Mouse (Mus musculus): ENCODE results near the gene Ttn. TPM values are rescaled to one million over a fixed set of nuclear protein-coding genes. Genes with fewer than 3 reads are reported as not detected.
A peak's percentile ranks its signal among the peaks of the same experiment; 100 is the strongest.
"Not testable (repeated sequence)": the region's sequence is repeated elsewhere in the genome, so short reads cannot be mapped to it uniquely, and the experiment has no call there.

Gene Ttn
- 0.24 and 0.42 TPM in 2 replicates for polyA plus RNA-seq (2012; rRNA removed)

DNA sequence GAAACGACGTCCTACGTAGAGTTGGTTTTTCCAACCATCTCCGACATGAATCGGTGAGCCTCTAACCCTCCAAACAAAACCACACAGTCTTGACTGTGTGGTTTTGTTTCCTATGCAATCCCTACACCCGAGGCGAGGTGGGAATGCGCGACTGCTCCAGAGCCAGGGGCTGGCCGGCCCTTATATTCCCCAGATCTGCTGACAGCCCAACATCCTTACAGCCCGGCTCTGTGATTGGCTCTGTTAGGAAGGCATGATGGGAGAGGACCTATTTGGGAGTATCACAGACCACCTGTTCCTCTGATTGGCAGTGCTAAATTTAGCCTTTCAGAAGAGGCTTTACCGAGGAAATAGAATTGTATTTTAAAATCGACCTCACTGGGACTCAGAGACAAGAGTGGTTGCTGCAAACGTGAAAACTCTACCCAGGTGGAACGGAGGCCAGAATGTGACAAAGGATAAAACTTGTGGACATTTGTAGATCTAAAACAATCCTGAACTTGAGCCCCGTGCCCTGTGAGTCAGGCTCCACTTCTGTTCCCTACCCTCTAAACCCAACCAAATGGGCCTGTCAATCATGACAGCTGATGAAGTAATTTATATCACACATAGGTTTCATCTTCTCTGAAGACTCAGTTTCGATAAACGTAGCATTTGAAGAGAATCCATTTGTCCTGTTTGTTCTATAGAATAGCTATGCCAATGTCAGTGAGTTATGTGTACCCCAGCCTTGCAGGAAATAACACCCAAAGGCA, at the start of gene Ttn:
TSS of gene Ttn (minus strand) at position 157 of the 755 bp plus-strand sequence.
- no peak for DNase-seq (ENCODE audit: extremely low spot score in 1 of 2, low spot score in 1 of 2)

DNA sequence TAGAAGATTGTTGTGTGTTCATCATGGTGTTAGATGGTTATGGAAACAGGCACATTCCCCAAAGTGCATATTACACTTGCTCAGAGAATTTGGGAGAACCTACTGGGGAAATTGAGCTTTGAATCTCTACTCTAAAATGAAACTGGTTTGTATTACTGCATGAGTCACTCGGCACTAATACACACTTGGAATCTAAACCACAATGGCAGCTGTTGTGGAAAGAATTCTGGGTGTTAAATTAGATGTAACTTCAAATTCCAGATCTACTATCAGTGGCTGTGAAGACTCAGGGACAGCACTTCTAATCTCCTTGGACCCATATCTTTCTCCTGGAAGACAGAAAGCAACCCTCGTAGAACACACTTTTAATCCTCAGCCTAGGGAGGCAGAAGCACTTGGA, 38.3 kb upstream of the Ttn start:
- no peak for DNase-seq (ENCODE audit: extremely low spot score in 1 of 2, low spot score in 1 of 2)

DNA sequence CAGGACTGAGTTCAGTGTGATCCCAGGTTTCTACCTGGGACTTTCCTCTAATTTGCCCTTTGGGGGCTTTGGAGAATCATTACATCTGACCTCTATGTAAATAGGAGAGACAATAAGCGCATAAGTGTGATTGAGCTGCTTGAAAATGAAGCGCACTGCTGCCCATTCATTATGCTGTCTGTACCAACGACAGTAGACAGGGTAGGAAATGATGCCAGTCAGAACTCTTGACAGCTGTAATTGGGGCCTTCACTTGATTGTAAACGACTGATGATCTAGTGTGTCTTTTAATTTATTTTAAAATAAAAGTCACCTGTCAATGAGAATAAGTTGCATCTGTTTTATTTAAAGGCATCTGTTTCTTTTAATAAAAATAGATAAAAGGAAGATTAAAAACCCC, 35.4 kb upstream of the Ttn start:
- DNase-seq (ENCODE audit: extremely low spot score in 1 of 2, low spot score in 1 of 2) = no peak

DNA sequence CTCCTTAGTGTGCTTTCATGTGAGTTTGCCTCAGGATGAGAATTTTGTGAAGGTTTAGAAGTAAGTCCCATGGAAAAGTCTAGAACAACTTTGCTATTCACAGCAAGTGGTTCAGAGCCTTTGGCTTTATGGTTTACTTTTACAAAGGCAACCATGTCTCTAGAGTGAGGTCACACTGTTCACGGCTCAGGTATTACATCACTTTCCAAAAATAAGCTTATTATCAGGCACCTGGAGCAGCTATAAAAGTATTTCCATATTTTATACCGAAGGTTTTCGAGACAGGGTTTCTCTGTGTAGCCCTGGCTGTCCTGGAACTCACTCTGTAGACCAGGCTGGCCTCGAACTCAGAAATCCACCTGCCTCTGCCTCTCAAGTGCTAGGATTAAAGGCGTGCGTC, 31.1 kb upstream of the Ttn start:
- DNase-seq (ENCODE audit: extremely low spot score in 1 of 2, low spot score in 1 of 2) = not testable (repeated sequence)

DNA sequence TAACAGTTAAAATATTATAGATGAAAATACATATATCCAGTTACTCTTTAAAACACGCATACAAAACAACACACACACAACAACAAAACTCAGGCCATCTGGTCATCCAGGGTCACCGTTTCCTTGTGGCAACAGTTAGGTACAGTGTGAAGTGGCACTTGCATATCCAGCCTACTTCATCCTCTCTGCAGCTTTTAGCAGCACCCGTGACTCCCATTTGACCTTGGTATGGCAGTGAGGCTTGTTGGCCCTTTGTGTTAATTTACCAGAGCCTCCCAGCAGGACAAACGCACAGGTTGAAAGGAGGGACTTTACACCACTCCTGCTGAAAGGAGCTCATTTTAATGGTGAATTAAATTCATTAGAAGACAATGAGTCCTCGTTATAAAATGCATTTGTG, 29.6 kb upstream of the Ttn start:
- DNase-seq (ENCODE audit: extremely low spot score in 1 of 2, low spot score in 1 of 2) = no peak

DNA sequence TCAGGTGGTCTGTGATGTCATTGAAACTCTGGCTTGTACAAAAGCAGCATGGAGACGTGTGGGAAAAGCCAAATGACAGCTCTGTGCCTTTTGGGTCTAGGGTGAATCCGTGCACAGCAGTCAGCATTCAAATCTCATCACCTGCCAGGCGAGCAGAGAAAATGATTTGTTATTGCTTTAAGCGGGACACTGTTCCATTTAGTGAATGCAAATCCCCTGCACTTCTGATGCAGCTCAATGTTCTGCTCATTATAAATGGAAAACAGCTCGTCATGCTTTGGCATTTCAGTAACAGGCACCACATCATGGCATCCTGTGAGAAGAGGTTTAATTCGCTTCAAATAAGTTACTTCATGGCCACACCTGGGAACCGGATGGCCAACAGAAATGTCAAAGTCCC, 24.7 kb upstream of the Ttn start:
- no peak for DNase-seq (ENCODE audit: extremely low spot score in 1 of 2, low spot score in 1 of 2)

DNA sequence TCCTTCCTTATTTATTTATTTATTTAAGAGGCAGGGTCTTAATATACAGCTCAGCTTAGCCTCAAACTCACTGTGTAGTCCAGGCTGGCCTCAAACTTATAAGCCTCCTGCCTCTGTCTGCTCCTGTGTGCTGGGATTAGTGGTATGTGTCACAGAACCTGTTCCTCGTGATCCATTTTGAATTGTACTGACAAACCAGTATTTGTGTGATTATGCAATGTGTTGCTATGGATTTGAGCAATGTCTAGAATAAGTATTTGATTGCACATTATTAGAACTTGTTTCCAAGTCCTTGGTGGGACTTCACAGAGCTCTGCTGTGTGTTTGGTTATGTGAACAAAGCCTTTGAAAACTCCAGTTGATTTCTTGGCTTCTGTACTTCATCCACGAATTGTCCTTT, 20.8 kb upstream of the Ttn start:
- DNase-seq (ENCODE audit: extremely low spot score in 1 of 2, low spot score in 1 of 2) = no peak

DNA sequence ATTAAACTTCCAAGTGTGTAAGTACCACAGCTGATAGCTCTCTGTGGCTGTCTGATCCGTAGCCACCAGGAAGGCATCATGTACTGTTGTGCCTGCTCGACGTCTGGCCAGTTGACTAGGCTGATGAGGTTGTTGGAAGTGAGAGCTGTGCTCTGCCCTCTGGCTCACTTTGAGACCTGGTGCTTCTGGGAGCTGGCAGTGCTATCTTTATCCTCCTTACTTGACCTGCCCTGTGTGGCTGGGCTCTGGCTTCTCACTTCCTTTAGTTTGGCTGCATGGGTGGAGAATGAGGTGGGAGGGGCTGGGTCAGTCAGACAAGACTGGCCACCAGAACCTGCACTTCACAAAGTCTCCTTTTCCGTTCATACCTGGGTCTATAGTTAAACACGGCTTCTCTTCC, 16.0 kb upstream of the Ttn start:
- DNase-seq (ENCODE audit: extremely low spot score in 1 of 2, low spot score in 1 of 2) = no peak

DNA sequence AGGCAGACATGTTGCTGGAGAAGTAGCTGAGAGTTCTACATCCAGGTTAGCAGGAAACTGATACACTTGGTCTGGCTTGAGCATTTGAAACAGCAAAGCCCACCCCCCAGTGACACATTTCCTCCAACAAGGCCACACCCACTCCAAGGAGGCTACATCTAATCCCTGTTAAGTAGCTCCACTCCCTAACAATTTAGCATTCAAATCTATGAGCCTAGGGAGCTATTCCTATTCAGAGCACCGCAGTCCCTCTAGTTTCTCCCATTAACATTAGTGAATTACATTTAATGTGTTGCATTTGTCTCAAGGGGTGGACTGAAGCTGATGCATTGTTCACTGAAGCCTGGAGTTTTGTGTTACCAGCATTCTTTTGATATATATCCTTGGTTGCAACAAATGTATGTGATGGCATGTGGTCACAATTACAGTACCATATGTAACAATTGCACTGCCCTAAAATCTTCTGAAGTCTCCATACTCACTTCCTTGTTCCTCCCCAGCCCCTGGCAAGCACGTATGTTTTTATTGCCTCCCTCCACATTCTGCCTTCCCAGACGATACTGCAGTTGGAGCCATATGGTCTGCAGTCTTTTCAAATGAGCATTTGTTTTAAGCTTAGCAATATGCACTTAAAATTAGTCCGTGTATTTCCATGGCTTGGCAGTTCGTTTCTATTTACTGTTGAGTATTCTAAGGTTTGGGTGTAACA, 10.3 kb upstream of the Ttn start:
- DNase-seq (ENCODE audit: extremely low spot score in 1 of 2, low spot score in 1 of 2) = peak in 1 of 2 experiments; percentile 44

DNA sequence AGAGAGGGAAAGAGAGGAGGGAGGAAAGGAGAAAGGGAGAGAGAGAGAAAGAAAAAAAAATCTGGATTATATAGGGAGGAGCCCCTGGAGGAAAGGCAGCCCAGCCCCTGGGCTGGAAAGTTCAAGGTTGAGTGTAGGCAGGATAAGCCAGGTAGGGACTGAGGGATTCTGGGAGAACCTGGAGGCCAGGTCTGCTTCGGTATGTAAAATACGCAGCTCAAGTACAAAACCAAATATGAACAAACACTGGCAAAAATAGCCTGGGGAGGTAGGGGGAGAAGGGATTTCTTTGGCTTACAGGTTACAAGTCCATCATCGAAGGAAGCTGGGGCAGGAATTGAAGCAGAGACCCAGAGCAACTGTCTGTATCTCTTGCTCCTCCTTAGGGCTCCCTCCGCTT, 5.0 kb upstream of the Ttn start:
- no peak for DNase-seq (ENCODE audit: extremely low spot score in 1 of 2, low spot score in 1 of 2)

DNA sequence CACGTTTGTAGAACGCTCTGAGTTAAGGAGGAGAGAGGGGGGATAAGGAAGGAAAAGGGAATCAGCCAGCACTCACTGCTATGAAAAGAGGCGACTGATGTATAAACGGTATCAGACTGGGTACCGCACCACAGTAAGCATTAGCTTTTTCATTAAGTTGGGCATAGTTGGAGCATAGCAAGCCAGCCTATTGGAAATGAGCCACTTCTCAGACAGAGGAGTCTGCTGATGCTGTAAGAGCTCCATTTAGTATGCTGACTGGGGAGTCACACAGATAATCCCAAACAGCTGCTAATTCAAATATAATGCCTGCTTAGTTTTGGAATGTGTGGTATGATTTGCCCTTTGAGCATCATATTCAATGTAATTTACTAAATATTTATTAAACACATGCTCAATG, 2.0 kb upstream of the Ttn start:
- no peak for DNase-seq (ENCODE audit: extremely low spot score in 1 of 2, low spot score in 1 of 2)

DNA sequence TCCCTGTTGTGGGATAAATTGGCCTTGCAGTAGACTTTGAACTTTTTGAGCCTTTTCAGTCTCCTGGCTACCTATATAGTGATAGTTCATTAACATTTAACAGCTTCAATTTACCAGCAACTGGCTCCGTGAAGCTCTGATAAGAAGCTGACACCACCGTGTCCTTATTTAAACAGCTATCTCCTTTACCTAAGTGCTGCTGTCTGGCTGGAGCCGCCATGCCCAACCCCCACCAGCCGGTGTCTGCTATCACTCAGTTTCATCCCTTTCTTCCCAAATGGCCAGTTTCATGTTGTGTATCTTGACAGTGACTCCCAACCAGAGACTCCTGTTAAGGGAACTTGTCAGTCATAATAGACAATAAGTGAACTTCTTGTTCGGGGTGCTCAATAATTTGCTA, 1.3 kb upstream of the Ttn start:
- DNase-seq (ENCODE audit: extremely low spot score in 1 of 2, low spot score in 1 of 2) = no peak

DNA sequence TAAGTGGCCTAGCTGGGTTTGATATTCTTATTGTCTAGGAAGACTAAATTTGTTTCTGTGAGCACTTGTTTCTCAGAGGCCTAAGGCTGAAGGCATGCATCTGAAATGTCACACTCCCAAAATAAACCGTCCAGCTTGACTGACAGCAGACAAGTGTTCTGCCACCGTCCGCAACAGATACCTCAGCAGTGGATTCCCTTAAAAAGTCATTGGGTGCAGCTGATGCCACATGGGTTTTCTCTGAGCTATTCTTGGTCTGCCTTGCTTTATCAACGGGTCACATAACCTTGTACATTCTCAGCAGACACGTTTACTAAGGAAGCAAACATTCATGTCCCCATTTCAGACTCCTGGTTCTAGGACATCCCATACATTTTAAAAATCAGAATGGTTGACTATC, 630 bp downstream of the Ttn start:
- DNase-seq (ENCODE audit: extremely low spot score in 1 of 2, low spot score in 1 of 2) = no peak

DNA sequence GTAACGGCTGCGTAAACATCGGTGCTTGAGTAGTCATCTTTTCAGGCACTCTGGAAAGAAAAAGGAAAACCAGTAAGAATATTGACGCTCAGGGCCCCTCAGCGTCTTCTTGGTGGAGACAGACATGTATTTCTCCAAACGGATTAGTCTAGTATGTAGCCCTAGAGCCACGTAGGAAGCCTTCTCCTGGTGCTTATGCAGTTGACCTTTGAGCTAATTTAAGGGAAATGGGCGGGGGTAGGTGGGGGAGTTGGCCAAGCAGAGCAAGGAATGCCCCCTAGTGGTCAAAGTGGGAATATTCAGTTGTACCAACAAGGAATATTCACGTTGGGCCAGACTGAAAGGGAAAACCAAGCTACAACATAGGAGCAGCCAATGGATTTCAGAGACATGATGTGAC, 2.2 kb downstream of the Ttn start:
- DNase-seq (ENCODE audit: extremely low spot score in 1 of 2, low spot score in 1 of 2) = no peak

DNA sequence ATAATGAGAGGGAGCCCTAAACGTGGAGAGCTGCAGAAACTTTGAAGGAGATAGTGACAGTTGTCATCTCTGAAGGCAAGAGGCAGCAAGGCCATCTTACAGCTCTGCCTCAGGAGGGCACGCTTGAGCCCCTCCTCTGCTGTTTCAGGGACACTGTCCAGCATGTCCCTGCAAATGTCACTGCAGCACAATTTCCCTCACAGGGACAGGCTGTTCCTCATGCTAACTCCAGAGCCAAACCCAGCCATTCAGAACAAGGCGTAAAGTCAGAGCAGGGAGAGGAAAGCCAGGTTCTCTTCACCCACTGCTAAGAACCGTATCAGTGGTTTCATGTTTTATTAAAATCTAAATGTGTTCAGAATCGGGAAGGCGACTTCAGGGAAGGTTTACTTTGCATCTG, 4.7 kb downstream of the Ttn start:
- DNase-seq (ENCODE audit: extremely low spot score in 1 of 2, low spot score in 1 of 2) = no peak

DNA sequence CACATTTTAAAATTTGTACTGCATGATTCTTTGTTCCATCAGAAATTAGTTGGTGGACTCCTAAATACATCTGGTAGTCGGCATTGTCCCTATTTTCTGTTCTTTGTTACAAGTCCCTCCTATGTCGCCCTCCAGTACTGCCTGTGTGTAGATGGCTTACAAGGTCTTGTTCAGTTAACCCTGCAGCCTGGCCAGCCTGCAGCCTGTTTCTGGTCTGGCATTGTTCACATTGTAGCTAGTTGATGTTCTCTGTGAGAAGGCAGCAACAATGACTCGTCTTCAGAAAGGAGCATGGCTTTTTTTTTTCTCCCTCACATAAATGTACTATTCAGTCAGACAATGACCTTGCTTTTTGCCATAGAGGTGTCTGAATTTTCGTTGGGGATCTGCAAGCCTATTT, 10.3 kb downstream of the Ttn start:
- DNase-seq (ENCODE audit: extremely low spot score in 1 of 2, low spot score in 1 of 2) = no peak

DNA sequence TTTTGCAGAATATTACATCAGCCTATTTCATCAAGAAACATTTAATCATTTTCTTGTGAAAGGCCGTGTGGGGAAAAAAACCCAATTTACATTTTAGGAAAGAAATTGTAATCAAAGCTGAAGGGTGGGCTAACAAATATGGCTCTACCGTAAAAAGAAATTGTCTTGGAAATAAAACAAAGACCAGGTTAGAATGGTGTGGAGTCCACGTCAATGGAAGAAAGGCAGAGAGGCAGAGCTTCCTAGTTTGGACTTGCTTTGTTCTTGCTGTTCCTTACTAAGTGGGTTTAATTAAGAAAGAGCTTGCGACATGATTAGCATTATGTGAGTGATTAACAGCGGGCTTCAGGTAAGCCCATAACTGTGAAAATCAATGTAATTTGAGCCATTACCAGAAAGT, 11.3 kb downstream of the Ttn start:
- no peak for DNase-seq (ENCODE audit: extremely low spot score in 1 of 2, low spot score in 1 of 2)

DNA sequence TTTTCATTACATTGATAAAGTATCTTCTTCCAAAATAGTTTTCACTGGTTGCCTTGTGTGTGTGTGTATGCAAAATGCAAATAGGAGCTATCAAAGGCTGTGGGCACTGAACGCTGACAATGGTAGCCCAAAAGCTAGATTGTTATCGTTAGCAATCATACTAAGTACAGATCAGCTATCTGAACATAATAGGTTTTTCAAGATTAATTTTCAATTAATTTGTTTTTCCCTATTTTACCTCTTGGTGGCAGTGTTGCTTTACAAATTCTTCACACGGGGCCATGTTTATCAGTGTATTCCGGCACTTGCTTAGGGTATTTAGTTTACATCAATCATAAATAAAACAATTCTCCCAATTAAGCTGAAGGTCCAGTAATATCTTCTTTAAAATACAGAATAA, 11.7 kb downstream of the Ttn start:
- DNase-seq (ENCODE audit: extremely low spot score in 1 of 2, low spot score in 1 of 2) = peak in 1 of 2 experiments; percentile 62

DNA sequence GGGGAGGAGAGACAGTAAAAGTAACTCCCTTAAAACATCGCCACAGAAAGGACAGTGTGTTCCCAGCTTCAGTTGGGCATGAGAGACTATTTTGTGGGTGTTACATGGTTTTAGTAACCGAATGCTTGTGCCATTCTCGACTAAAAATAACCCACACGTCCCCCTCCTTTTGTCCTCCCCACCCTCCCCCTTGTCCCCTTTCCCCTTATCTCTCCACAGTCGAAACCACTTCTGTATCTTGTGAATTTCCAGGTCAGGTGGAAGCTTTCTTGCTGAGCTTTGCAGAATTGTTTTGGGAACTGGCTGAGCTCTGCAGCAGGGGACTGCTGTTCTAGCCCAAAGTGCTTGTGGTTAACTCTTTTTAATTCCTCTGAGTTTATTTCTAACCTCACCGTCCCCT, 12.1 kb downstream of the Ttn start:
- DNase-seq (ENCODE audit: extremely low spot score in 1 of 2, low spot score in 1 of 2) = no peak

DNA sequence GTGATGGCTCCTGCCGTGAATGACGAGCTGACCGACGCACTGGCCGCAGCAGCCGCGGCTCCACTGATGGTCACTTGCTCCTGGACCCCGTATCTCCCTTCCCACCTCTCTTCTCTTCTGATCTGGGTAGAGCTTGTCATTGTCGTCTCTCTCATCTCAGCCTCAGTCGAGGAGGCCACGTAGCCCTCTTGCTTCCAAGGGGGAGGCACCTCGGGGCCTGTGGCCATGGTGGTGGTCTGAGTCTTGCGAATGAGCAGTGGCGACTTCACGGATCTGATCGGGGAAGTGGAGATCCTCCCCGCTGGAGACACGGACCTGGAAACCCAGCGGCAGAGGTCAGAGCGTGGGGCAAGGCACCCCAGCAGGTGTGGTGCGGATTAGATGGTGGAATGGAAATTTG, 12.7 kb downstream of the Ttn start:
- DNase-seq (ENCODE audit: extremely low spot score in 1 of 2, low spot score in 1 of 2) = no peak

DNA sequence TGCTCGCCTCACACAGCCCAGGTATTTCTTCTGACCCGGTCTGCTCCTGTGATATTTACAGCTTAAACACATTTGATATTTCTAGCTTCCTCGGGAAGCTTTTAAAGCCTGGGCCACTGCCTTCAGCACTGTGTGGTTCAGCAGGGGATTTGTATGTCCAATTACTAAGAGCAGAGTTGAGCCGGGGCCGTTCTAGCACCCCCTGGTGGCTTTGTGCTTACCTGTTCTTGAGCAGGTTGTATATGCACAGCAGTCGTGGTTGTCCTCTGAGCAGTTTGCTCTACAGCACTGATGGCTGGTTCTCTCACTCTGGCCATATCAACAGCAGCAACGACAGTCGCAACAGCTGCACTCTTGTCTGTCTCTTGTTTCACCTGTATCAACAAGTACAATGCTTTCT, 13.4 kb downstream of the Ttn start:
- DNase-seq (ENCODE audit: extremely low spot score in 1 of 2, low spot score in 1 of 2) = peak; percentile 50 to 85

DNA sequence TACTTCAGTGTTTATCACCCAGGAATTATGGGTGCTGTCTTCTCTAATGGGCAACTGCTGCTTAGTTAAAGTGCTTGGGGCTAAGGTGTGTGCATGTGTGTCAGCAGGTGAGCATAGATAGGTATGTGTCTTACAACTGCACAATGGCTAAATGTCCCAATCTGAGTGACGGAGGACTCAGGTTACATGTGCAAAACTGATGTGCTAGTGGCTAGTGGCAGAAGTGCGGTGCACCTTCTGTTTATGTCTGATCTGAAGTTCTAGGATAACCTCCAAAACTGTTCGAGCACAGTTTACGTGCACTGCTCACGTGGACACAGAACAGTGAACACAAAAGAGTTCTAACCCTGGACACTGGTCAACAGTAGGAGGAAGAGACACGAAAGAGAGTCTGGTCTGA, 15.8 kb downstream of the Ttn start:
- DNase-seq (ENCODE audit: extremely low spot score in 1 of 2, low spot score in 1 of 2) = no peak
